Comparison of ENCODE assay signal across 9 mouse cellular contexts in genomic region chr6:89035061-89035835, GRCm38 (mm10).
A peak's percentile ranks its signal among the peaks of the same experiment; 100 is the strongest.
DNase-seq lines count a peak whose midpoint lies in the region; ATAC-seq and TF ChIP-seq lines count a peak whose summit lies in the region.
"Had no signal": no experiment of that assay in that cellular context is flagged by ENCODE, and none has a peak within 500 bp of the region (broad histone marks: within the 10 kb centered on the region; RNA-seq: fewer than 3 reads in every experiment).

No protein-coding gene starts in this region.

- ATAC-seq in frontal cortex, adult (ENCODE audit: low TSS enrichment), result peak; percentile 67
- ATAC-seq in stomach, embryonic 14.5 days (ENCODE audit: insufficient number of reproducible peaks, insufficient read depth, low FRiP score, low read depth), result peak; percentile 47; the same call in 1 of the 2 replicates
- ATAC-seq in stomach, postnatal 0 days (ENCODE audit: low FRiP score, low TSS enrichment), result no peak

- no peak for TF ChIP-seq EP300 in stomach, postnatal 0 days (optimal IDR thresholded peaks at IDR 0.05)

- no peak for DNase-seq in frontal cortex, postnatal 25 days (ENCODE audit: low spot score in 2 of 2)
- DNase-seq in stomach, postnatal 0 days (ENCODE audit: low spot score), result no peak
- peak; percentile 38 for DNase-seq in mesoderm, embryonic 11.5 days (ENCODE audit: low read depth, low spot score)
- peak; percentile 67 for DNase-seq in right cerebral cortex, postnatal 4 days
- no peak for DNase-seq in cerebellum, postnatal 36 days
- no peak for DNase-seq in adrenal gland, adult (ENCODE audit: inconsistent age in 2 of 2, low spot score in 1 of 2)

- H3K27me3 ChIP-seq in stomach, embryonic 14.5 days (ENCODE audit: control insufficient read depth, insufficient read depth, low read length), result no peaks in the 10 kb centered on the region
- H3K27me3 ChIP-seq in stomach, postnatal 0 days (ENCODE audit: control insufficient read depth, insufficient read depth, low read length), result no peaks in the 10 kb centered on the region

- no peak overlapping the region for H3K4me2 ChIP-seq in stomach, embryonic 14.5 days (replicated peaks; ENCODE audit: low read depth, low read length)
- H3K4me2 ChIP-seq in stomach, postnatal 0 days (replicated peaks; ENCODE audit: low read depth), result no peak overlapping the region
- H3K4me2 ChIP-seq: limb, embryonic 12.5 days had no signal

- no peaks in the 10 kb centered on the region for H3K36me3 ChIP-seq in stomach, embryonic 14.5 days (ENCODE audit: control insufficient read depth, insufficient read depth, low read length)
- no peaks in the 10 kb centered on the region for H3K36me3 ChIP-seq in stomach, postnatal 0 days (ENCODE audit: control insufficient read depth, insufficient read depth, low read length)
- H3K36me3 ChIP-seq: limb, embryonic 12.5 days had no signal

- H3K9ac ChIP-seq in stomach, embryonic 14.5 days (replicated peaks; ENCODE audit: low read depth, low read length), result no peak overlapping the region
- no peak overlapping the region for H3K9ac ChIP-seq in stomach, postnatal 0 days (ENCODE audit: low read length)
- H3K9ac ChIP-seq: limb, embryonic 12.5 days had no signal

- 48% methylated on average over 13 of the region's 13 CpGs for WGBS in stomach, embryonic 14.5 days
- 47% methylated on average over 13 of the region's 13 CpGs for WGBS in stomach, postnatal 0 days

- H3K27ac ChIP-seq in stomach, embryonic 14.5 days (ENCODE audit: low read length), result no peak overlapping the region
- H3K27ac ChIP-seq in stomach, postnatal 0 days (replicated peaks), result no peak overlapping the region
- H3K27ac ChIP-seq: limb, embryonic 12.5 days had no signal

- H3K4me3 ChIP-seq in stomach, embryonic 14.5 days (ENCODE audit: low read depth, low read length), result no peak overlapping the region
- H3K4me3 ChIP-seq in stomach, postnatal 0 days (ENCODE audit: low read depth, low read length), result no peak overlapping the region
- H3K4me3 ChIP-seq: limb, embryonic 12.5 days had no signal

- no peaks in the 10 kb centered on the region for H3K9me3 ChIP-seq in stomach, embryonic 14.5 days (ENCODE audit: control insufficient read depth, low read depth, low read length)
- H3K9me3 ChIP-seq in stomach, postnatal 0 days (ENCODE audit: control insufficient read depth, low read length), result no peaks in the 10 kb centered on the region
- H3K9me3 ChIP-seq: limb, embryonic 12.5 days had no signal

- no peak for TF ChIP-seq CTCF in stomach, postnatal 0 days (IDR thresholded peaks at IDR 0.05; ENCODE audit: low read depth)

- 0 out of 2 replicates have a peak, but pooled peaks cover 8% of the 10 kb centered on the region for H3K4me1 ChIP-seq in stomach, embryonic 14.5 days (ENCODE audit: control insufficient read depth, insufficient read depth, low read length)
- no peaks in the 10 kb centered on the region for H3K4me1 ChIP-seq in stomach, postnatal 0 days (replicated peaks; ENCODE audit: control insufficient read depth, insufficient read depth)
- H3K4me1 ChIP-seq: limb, embryonic 12.5 days had no signal

Comparison
In these comparisons a context has a peak if more than half of its experiments do, and no peak if none do; other contexts are left out.
1. DNase-seq: peak in mesoderm, embryonic 11.5 days (single experiment) and right cerebral cortex, postnatal 4 days (single experiment); none in frontal cortex, postnatal 25 days (0 of 2), stomach, postnatal 0 days (single experiment), cerebellum, postnatal 36 days (0 of 2) and adrenal gland, adult (0 of 2).